Mouse (Mus musculus) brain, embryonic 14.5 days (tissue): ENCODE measurements around the gene Nme9. TPM values are rescaled to one million over a fixed set of nuclear protein-coding genes. Genes with fewer than 3 reads are reported as not detected.

Source experiments
- DNase-seq: peaks from one replicate; pipeline ENCODE4 v3.0.0-alpha.2; 2011; ENCODE audit warnings: low read depth
- CTCF ChIP-seq: fragments of 200-500 bp; IDR thresholded peaks from 2 replicates; pipeline ENCODE4 v1.5.1; 2012; ENCODE audit warnings: inconsistent platforms, mild to moderate bottlenecking, moderate library complexity, borderline replicate concordance; ENCODE audit not compliant: insufficient read depth, insufficient read length; ENCODE audit errors: extremely low read depth
- POLR2A ChIP-seq: fragments of 200-500 bp; IDR thresholded peaks from 2 replicates; pipeline ENCODE4 v1.6.1; 2012; ENCODE audit warnings: mild to moderate bottlenecking, inconsistent platforms, borderline replicate concordance; ENCODE audit not compliant: poor library complexity, insufficient read depth, insufficient read length, severe bottlenecking; ENCODE audit errors: extremely low read depth
- polyA plus RNA-seq: library from polyadenylated mRNA; depleted of rRNA; stranded (reverse); fragments of >200 nt; gene quantifications from 2 replicates; pipeline ENCODE4 v1.2.3, GENCODE M21; 2012; rRNA removed

Gene Nme9
- polyA plus RNA-seq, result 0.25 and 0.56 TPM in 2 replicates

GRCm38 (mm10) chr9:99451161-99451560, at the start of gene Nme9:
TSS of gene Nme9 (plus strand) at chr9:99451475.
- TF ChIP-seq POLR2A (no peak), CTCF (no peak)
- peak; percentile 32 for DNase-seq

- TF ChIP-seq POLR2A, result no peak
- no peak for TF ChIP-seq CTCF
- DNase-seq, result no peak
Observed at GRCm38 (mm10) chr9:99409280-99409679, 42.0 kb upstream of the Nme9 start.

- DNase-seq, result no peak
- TF ChIP-seq CTCF (no peak), POLR2A (no peak)
Observed at GRCm38 (mm10) chr9:99411093-99411492, 40.2 kb upstream of the Nme9 start.

GRCm38 (mm10) chr9:99411785-99412184, 39.5 kb upstream of the Nme9 start:
- TF ChIP-seq CTCF (no peak), POLR2A (no peak)
- no peak for DNase-seq

- no peak for TF ChIP-seq POLR2A
- no peak for TF ChIP-seq CTCF
- no peak for DNase-seq
Observed at GRCm38 (mm10) chr9:99416809-99417208, 34.5 kb upstream of the Nme9 start.

- TF ChIP-seq POLR2A (no peak), CTCF (no peak)
- DNase-seq, result peak; percentile 84
Observed at GRCm38 (mm10) chr9:99417288-99417846, 33.9 kb upstream of the Nme9 start.

GRCm38 (mm10) chr9:99418377-99418776, 32.9 kb upstream of the Nme9 start:
- no peak for TF ChIP-seq POLR2A
- TF ChIP-seq CTCF, result no peak

GRCm38 (mm10) chr9:99419951-99420701, 31.1 kb upstream of the Nme9 start:
- no peak for DNase-seq
- no peak for TF ChIP-seq POLR2A
- no peak for TF ChIP-seq CTCF

More at GRCm38 (mm10) chr9:99418377-99418776, 32.9 kb upstream of the Nme9 start:
- peak; percentile 91 for DNase-seq

GRCm38 (mm10) chr9:99421914-99422313, 29.4 kb upstream of the Nme9 start:
- TF ChIP-seq CTCF, result no peak
- no peak for TF ChIP-seq POLR2A
- DNase-seq, result no peak

GRCm38 (mm10) chr9:99423692-99424573, 27.3 kb upstream of the Nme9 start:
- TF ChIP-seq POLR2A, result no peak
- no peak for TF ChIP-seq CTCF
- DNase-seq, result no peak

GRCm38 (mm10) chr9:99424574-99424863, 26.8 kb upstream of the Nme9 start:
- no peak for TF ChIP-seq POLR2A
- no peak for TF ChIP-seq CTCF
- DNase-seq, result no peak
